Mouse (Mus musculus): ENCODE results near the gene Notch1.

The Notch1 gene

DNA sequence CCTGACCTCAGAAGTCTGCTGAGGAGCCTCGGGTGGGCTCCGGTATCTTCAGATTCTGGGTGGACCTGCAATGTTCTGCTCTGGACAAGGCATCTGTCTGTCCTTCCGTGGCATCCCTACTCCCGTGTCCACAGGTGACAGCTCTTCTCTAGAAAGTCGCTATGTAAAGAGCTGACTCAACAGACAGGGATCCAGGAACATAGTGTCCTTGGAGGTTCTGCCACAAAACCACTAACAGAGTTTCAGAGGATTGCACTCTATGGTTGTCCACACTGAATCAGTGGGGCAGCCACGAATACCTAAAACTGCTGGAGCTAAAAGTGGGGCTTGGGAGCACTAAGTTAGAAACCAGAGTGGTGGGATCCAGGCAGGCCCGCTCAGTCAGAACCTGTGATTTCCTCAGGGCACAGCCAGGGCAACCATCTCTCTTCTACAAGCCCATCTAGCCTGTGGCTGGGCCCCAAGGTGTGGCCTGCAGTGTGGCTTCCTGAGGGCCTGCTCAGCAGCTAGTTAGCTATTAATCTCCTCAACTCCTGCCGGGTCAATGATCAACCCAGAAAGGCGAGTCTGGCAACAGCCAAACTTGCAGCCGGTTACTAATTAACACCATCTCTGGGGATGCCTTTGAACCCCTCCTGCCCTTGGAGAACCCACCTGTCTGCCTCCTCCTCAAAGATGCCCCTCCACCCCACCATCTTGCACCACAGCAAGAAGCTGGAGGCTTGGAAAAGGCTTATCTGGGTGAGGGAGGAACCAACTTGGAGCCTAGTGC is 34.6 kb downstream of the Notch1 start:
- DNase-seq (ENCODE audit: low read depth, low spot score) = no peak

DNA sequence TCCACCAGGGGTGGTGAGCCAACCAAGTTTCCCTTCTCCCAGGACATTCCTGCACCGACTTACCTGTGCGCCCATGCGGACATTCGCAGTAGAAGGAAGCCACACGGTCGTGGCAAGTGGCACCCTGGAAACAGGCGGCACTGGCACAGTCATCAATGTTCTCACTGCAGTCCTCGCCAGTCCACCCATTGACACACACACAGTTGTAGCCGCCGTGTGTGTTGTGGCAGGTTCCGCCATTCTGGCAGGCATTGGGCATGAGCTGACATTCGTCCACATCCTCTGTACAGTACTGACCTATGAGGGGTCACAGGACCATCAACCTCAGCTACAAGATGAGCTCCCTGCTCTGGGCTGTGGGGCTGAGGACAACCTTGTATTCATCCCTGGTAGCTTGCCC is 35.6 kb downstream of the Notch1 start:
- no peak for DNase-seq (ENCODE audit: low read depth, low spot score)

DNA sequence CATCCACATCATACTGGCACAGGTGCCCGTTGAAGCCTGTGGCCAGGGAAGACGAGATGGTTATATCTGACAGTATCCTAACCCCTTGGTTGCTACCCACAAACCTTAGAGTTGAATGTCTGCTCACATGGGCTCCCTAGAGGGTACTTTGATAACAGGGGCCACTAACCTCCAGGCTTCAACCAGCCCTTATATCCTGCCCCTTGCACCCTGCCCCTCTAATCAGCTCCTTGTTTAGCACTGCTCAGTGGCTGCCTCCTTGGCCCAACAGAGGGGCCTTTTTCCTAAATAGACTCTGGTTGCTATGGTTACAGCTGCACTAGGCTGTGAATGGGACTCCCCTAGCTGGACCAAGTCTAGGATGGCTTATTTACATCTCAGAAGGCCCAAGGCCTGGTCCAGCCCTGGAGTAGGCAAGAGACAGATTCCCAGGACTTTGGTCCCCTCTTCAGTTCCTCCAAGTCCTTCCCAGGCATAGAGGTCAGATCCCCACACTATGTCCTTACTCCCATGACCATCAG is 37.7 kb downstream of the Notch1 start:
- no peak for DNase-seq (ENCODE audit: low read depth, low spot score)

DNA sequence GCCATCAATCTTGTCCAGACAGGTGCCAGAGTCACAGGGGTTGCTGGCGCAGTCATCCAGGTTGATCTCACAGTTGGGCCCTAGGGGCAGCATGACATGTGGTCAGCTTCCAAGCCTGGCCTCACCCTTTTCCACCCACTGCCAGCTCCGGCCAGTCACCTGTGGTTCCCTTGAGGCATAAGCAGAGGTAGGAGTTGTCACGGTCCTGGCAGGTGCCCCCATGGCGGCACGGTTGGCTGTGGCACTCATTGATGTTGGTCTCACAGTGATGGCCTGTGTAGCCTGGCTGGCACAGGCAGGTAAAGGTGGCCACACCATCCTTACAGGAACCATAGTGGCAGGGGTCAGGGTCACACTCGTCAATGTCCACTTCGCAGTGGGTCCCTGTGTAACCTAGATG is 38.6 kb downstream of the Notch1 start:
- no peak for DNase-seq (ENCODE audit: low read depth, low spot score)

DNA sequence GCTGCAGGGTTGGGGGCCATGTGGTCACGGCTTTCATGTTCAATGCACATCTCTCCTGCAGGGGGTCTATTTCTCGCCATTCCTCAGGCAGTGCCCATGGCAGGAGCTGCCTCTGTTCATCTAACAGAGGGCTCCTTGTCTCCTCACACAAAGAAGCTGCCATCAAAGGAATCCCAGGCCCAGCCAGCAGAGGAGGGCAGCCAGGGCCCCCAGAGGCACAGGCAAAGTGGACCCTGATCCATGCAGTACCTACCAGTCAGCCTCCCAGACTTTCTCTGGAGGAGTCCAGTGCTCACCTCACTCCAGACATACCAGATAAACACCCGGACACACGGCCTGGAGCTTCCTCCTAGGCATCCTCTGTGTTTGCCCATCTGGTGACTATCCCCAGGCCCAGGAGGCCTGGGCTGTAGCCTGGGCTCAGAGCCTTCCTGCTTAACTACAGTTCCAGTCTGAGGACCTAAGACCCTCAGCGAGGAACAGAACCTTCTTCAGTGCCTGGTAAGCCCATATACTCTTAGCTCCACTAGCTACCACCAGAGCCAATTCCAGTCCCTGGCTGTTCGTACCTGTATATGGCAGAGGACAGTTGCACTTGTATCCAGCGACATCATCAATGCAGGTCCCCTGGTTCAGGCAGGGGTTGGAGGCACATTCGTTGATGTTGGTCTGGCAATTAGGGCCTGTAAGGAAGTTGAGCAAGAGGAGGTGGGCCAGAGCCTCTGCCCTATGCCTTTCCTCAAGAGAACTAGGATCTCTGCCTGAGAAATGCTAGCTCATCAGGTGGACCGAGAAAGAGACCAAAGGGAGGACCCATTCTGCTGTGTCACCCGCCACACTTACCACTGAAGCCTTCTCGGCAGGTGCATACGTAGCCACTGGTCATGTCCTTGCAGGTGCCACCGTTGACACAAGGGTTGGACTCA is 40.7 kb downstream of the Notch1 start:
- DNase-seq (ENCODE audit: low read depth, low spot score) = no peak

DNA sequence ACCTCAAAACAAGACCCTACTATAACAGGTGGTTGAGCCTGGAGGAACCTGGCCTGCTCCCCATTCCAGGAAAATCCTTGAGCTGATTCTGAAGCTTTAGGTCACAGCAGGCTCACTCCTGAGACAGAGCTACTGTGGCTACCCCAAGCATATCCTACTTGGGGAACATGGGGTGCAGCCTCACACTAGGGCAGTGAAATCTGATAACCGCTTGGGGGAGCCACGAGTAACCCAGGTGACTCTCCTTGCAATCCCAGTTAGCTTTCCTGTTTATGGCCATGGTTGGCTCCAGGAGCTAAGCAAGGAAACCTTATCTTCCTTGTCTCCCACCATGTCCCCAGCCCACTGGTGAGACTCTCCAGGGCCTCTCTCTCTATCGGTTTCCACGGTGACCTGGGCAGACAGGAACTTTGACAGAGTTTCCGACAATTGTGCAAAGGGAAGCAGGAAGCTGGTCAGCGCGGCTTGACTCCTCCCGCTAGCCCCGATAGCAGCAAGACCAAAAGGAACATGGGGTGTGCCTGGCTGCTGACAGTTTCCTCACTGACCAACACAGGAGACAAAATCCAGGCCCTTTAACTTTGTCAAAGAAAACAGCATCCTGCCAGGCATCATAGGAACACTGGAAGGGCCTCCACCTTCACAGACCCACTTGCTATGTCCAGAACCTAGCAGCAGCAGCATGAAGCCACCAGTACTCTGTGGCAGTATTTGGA is 41.5 kb downstream of the Notch1 start:
- no peak for DNase-seq (ENCODE audit: low read depth, low spot score)

DNA sequence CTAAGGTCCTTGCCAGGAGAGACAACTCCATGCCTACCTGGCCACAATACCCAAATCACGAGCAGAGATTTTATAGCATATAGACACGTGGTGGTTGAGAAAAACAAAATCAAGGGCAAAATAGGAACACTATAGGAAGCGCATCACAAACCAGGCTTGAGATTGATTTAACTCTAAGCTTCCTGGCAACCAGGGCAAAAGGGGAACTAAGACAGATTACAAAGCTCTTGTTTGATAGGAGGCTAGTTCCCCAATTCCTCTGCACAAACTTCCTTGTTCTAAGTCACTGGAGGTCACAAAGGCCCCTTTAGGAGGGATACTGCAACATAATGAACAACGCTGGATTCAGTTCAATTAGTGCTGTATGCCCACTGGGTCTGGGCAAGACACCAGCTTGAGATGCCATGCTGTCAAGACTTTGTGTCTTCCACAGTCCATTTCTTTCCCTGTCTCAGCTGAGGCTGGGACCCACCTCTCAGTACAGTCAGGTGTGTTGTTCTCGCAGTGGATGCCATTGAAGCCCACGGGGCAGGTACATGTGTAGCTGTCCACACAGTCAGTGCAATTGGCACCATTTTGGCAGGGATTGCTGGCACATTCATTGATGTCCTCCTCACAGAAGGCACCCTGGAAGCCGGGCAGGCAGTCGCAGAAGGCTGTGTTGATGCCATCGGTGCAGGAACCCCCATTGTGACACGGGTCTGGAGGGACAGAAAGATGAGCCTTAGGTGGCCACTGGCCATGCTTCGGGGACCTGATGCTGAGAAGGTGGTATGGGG is 44.0 kb downstream of the Notch1 start:
- no peak for DNase-seq (ENCODE audit: low read depth, low spot score)

DNA sequence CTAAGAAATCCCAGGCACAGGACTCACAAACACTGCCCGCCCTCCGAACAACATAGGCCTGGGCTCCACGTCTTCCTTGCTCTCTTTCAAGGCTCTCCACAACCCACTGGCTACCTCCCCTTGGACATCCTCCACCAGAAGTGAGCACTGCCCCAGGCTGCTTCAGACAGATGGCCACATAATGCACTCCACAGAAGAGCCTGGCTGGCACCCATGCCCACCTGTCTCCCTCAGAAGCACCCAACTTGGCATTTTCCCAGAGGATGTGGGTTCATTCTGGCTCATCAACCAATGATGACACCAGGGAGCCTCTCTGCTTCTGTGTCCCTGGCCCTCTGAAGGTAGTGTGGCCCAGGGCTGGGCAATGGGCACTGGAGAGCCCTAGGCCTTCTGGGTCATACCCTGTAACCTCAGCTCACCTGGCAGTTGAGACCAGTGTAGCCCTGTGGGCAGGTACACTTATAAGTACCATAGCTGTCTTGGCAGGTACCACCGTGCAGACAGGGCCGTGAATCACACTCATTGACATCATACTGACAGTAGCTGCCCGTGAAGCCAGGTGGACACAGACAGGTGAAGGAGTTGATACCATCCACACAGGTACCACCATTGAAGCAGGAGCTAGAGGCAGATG is 44.7 kb downstream of the Notch1 start:
- DNase-seq (ENCODE audit: low read depth, low spot score) = no peak

DNA sequence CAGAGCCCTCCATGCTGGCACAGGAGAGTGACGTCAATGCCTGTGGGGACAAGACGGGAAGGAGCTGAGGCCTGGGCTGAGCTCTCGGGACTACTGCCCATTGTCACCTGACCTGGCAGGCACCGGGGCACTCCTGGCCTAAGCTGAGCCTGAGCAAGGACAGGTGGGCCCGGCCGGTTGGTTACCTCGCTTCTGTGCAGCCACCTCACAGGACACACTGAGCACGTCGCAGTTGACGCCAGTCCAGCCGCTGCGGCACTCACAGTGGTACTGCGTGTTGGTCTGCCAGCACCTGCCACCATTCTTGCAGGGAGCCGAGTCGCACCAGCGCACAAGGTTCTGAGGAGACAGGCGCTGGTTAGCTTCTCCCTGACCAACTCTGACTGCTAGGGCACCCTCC is 45.5 kb downstream of the Notch1 start:
- DNase-seq (ENCODE audit: low read depth, low spot score) = no peak

DNA sequence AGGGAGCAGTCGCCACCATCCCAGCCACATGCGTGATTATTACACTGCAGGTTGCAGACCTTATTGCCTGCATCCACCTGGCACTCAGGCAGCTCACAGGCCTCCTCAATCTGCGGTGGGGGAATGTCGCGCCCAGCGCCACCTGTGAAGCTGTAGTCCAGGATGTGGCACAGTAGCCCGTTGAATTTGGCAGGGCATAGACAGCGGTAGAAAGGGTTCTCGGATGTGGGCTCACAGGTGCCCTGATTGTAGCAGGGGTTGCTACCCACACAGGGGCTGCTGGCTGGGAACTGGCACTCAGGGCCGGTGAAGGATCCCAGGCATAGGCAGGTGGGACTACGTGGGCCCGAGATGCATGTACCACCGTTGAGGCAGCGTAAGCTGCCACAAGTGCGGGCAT is 48.1 kb downstream of the Notch1 start:
- DNase-seq (ENCODE audit: low read depth, low spot score) = no peak

DNA sequence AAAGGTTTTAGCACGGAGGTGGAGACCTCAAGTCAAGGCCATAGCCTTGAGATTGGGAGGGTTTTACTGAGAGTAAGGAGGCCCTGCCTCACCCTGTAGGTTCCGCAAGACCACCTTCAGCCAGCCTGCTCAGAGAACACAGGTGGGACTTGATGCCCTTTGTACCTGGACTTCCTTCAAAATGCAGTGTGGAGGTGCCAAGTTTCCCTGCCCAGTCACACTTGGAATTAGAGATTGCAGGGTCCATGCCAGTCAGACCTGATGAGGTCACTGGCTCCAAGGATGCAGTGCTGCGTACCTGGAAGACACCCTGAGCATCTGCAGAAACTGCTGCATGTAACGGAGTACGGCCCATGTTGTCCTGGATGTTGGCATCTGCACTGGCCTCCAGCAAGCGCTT is 53.1 kb downstream of the Notch1 start:
- no peak for DNase-seq (ENCODE audit: low read depth, low spot score)

DNA sequence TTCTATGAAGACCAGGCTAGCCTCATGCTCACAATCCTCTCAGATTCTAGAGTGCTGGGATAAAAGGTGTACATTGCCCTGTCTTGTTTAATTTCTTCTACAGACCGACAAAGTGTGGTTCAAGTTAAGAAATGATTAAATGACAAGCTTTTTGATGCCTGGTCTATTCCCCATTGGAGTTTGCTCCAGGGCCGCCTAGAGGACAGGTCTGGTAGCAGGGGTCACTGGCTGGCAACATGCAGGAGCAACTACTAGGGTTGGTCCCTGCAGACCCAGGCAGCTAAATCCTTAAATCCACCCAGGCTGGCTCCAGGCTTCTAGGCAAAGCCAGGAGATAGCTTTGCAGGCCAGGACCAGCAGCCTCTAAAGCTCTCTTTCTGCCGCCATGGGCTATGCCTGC is 53.5 kb downstream of the Notch1 start:
- no peak for DNase-seq (ENCODE audit: low read depth, low spot score)

DNA sequence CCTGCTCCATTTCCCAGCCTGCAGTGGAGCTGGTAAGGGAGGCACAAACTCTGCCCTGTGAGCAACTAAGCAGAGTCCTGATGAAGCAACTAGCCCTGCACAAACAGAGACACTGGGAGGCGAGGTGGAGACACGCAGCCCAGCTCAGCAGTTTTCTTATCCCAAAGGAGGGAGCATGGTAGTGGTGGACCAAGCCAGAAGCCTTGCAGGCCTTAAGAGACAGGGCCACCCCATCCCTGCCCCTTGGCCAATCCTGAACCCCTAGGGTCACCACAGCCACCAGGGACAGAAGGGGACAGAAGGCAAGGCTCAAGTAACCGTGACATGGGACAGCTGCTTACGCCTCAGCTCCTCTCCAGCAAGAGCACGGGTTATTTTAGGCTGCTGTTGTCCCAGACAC is 54.8 kb downstream of the Notch1 start:
- DNase-seq (ENCODE audit: low read depth, low spot score) = no peak

DNA sequence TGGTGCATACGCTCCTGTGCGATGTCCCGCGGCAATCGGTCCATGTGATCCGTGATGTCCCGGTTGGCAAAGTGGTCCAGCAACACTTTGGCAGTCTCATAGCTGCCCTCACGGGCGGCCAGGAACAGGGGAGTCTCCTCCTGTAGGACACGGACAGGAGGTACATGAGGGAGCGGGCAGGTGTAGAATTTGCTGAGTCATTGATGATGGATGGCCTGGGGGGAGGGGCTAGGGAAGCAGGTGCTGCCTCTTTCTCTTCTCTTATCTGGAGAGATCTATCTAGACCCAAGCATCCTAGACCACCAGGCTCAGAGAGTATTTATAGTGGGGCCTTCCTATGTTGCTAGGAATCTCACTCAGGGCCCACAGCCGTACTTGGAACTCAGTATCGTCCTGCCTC is 55.6 kb downstream of the Notch1 start:
- DNase-seq (ENCODE audit: low read depth, low spot score) = peak; percentile 75

DNA sequence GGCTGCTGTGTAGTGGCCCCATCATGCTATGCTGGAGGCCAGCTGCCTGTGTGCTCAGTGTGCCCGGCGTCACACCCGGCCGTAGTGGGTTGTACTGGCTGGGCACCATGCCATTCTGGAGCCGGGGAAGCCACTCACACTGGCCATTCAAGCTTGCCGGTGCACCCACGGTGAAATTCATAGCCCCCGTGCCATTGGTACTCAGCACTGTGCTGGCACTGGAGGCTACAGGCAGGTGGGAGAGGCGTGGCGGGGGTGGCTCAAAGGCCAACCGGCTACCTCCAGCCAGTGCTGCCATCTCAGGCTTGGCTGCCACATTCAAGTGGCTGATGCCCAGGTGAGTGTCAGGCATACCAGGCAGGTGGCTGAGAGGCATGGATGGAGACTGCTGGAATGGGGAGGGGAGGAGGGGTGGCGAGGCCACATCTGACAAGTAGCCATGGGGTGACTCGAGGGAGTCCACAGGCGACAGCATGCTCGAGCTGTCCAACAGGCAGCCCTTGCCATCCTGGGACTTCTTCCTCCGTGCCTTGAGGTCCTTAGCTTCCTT is 56.3 kb downstream of the Notch1 start:
- no peak for DNase-seq (ENCODE audit: low read depth, low spot score)

DNA sequence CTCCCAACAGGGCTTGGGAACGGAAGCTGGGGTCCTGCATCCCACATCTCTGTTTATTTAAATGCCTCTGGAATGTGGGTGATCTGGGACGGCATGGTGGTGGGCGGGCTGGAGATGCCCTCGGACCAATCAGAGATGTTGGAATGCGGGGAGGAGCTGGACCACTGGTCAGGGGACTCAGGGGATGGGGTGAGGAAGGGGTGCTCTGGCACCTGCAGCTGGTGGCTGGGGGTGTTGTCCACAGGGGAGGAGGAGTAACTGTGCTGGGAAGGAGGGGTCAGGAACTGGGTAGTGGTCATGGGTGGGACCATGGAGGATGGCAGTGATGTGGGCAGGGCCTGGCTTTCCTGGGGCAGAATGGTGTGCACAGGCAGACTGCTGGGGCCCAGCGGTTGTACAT is 57.0 kb downstream of the Notch1 start:
- DNase-seq (ENCODE audit: low read depth, low spot score) = peak; percentile 58

DNA sequence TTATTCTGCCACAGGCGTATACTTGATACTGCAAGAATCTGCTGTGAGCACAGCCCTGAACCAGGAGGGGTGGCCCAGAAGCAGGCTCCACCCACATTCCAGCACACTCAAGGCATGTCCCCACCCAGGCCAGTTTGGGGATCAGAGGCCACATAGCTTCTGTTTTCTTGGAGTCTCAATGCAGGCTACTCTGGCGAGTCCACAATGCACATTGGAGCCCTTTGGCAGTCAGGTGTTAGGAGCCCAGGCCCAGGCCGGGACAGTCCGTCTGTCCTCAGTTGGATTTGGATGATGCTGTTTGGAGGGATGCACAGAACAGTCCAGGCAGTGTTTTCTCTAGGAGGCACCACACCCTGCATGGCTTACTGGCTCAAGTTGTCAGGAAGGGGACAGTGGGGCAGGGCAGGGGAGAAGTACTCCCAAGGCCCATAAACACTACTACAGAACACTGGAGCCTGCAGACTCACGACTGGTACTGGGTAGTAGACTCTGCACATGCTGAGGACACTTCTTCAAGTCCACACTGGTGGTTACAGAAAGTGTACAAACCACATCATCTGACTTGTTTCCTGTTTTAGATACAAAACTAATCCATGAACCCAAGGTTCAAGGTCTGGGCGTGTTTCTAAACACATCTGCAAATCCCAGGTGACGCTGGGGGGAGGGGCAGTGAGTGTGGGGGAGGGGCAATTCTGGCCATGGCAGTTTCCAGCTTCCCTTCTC is 57.9 kb downstream of the Notch1 start:
- peak; percentile 91 for DNase-seq (ENCODE audit: low read depth, low spot score)

DNA sequence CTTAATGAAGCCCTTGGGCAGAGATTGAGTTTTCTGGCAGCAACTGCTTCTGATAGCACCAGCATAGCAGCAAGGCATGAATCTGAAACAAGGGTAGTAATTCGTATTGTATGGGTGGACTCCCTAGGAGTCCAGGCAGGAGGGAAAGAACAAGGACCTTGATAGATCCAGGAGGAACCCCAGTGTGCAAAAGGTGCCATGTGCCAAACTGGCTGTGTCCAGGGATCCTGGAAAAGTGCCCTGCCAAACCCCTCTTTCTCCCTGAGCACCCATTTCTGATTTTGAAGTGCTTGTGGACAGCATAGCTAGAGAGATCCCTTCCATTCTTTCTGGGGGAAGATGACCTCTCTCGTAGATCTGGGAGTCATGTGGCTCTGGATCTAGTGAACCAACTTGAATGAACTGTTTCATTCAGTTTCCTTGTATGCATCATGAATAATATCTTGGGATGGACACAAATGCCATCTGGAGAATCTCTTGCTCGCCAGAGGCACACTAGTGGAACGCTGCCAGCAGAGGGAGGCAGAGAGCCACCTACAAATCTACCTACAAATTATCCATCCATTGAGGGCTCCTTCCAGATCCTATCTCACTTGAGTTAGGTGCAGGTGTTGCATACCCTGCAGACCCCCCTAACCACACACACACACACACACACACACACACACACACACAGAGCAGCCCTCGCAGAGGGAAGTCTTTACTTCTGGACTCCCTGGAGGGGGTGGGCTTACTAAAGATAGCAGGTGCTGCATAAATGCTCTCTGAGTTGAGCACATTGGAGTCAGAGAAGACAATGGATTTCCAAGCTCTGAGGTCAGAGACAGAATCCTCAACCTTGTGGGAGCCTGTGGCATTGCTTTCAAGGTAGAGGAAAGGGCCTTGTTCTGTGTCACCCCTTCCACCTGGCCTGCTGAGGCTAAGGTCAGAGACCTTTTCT is 67.1 kb downstream of the Notch1 start:
- peak; percentile 74 for DNase-seq (ENCODE audit: low read depth, low spot score)

DNA sequence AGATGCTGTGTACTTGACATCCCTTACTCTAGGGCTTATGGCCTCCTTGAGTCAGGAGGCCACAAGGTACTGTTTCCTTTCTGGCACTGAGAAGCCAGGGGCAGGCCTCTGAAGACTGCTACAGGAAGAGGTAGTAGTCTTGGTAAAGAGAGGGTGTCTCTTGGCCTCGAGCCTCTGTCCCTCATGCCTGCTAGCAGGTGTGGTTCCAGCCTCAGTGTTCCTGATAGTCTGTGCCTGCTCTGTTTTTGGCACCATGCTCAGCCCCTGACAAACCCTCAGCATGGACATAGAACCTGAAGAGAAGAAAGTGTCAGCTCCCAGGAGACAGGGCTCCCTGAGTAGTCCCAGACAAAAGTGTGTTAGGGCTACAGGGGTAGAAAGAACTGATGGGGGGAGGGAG is 69.0 kb downstream of the Notch1 start:
- DNase-seq (ENCODE audit: low read depth, low spot score) = no peak
